Comparison of ENCODE assay signal across 8 mouse cellular contexts in genomic region chr9:114729911-114730805, GRCm38 (mm10). TPM values are rescaled to one million over a fixed set of nuclear protein-coding genes. Genes with fewer than 3 reads are reported as not detected.
A peak's percentile ranks its signal among the peaks of the same experiment; 100 is the strongest.
DNase-seq lines count a peak whose midpoint lies in the region; ATAC-seq and TF ChIP-seq lines count a peak whose summit lies in the region.

No protein-coding gene starts in this region.

- no peak overlapping the region for H3K27ac ChIP-seq in left cerebral cortex, adult 2 months
- H3K27ac ChIP-seq in hindbrain, embryonic 15.5 days (replicated peaks), result no peak overlapping the region
- H3K27ac ChIP-seq in midbrain, embryonic 12.5 days (replicated peaks), result no peak overlapping the region

- 48% methylated on average over 22 of the region's 30 CpGs for WGBS in hindbrain, embryonic 15.5 days
- 51% methylated on average over 22 of the region's 30 CpGs for WGBS in midbrain, embryonic 12.5 days

- H3K4me1 ChIP-seq in hindbrain, embryonic 15.5 days (replicated peaks), result peaks cover 15% of the 10 kb centered on the region
- H3K4me1 ChIP-seq in midbrain, embryonic 12.5 days, result peaks cover 16% of the 10 kb centered on the region

- intact Hi-C loops in left cerebral cortex, adult 2 months (cut with DNase I), result loop anchor here (2.0 kb wide), 1 partner anchor 39 kb away; no protein-coding TSS in a partner anchor
- intact Hi-C loops in left cerebral cortex, postnatal 25 days (cut with DNase I), result no loop called here

- no peak for TF ChIP-seq CTCF in left cerebral cortex, adult 2 months (IDR thresholded peaks at IDR 0.05)

- peak overlapping the region; percentile 72 for H3K4me2 ChIP-seq in hindbrain, embryonic 15.5 days
- H3K4me2 ChIP-seq in midbrain, embryonic 12.5 days (replicated peaks), result peak overlapping the region; percentile 75; the same call in 1 of the 2 replicates

- H3K9ac ChIP-seq in hindbrain, embryonic 15.5 days, result no peak overlapping the region
- no peak overlapping the region for H3K9ac ChIP-seq in midbrain, embryonic 12.5 days (replicated peaks)

- H3K4me3 ChIP-seq in left cerebral cortex, adult 2 months, result peak overlapping the region; percentile 96
- peak overlapping the region; percentile 88 for H3K4me3 ChIP-seq in hindbrain, embryonic 15.5 days
- peak overlapping the region; percentile 83; the same call in 1 of the 2 replicates for H3K4me3 ChIP-seq in midbrain, embryonic 12.5 days

- no peak for ATAC-seq in hindbrain, embryonic 15.5 days (ENCODE audit: low FRiP score, low read depth)
- no peak for ATAC-seq in midbrain, embryonic 12.5 days (ENCODE audit: low FRiP score, low read depth)

- no peaks in the 10 kb centered on the region for H3K9me3 ChIP-seq in hindbrain, embryonic 15.5 days
- no peaks in the 10 kb centered on the region for H3K9me3 ChIP-seq in midbrain, embryonic 12.5 days

- DNase-seq in left cerebral cortex, adult 2 months (ENCODE audit: extremely low spot score in 1 of 2, low spot score in 2 of 2), result no peak
- DNase-seq in left cerebral cortex, postnatal 25 days (ENCODE audit: low spot score in 2 of 2), result no peak
- DNase-seq in adrenal gland, postnatal 36 days, result peak; percentile 24 to 48
- no peak for DNase-seq in left cerebral cortex, adult 9 months (ENCODE audit: low spot score in 2 of 2)
- DNase-seq in urinary bladder, postnatal 10 days (ENCODE audit: low spot score), result no peak
- DNase-seq in frontal cortex, adult 2 months (ENCODE audit: extremely low spot score in 1 of 2, low spot score in 1 of 2), result no peak

- H3K36me3 ChIP-seq in hindbrain, embryonic 15.5 days, result peaks cover 4% of the 10 kb centered on the region
- peaks cover 5% of the 10 kb centered on the region for H3K36me3 ChIP-seq in midbrain, embryonic 12.5 days

- H3K27me3 ChIP-seq in hindbrain, embryonic 15.5 days, result no peaks in the 10 kb centered on the region
- H3K27me3 ChIP-seq in midbrain, embryonic 12.5 days, result no peaks in the 10 kb centered on the region

RNA-seq across cellular contexts. Expression of gene Cmtm6, which starts 0.8 kb away (rescaled TPM):
- 10 to 100 TPM; 19.8 to 22.4 TPM for total RNA-seq in left cerebral cortex, adult 2 months (2021)
- total RNA-seq in left cerebral cortex, postnatal 25 days (2021), result 10 to 100 TPM; 22.9 to 23.7 TPM
- 100 to 1,000 TPM in 1 of 2 experiments, 10 to 100 TPM in 1; 71.3 to 102 TPM for total RNA-seq in adrenal gland, postnatal 36 days (2021)
- polyA plus RNA-seq in hindbrain, embryonic 15.5 days (2015; fragmentation: Nextera tagmentation; extraction: Ambion mirVana), result 18.0 and 20.9 TPM in 2 replicates
- polyA plus RNA-seq in midbrain, embryonic 12.5 days (2016; fragmentation: Nextera tagmentation; extraction: Ambion mirVana), result 21.8 and 23.8 TPM in 2 replicates
- polyA plus RNA-seq in frontal cortex, adult 2 months (2012; rRNA removed), result 18.4 and 23.9 TPM in 2 replicates

RNA-seq across cellular contexts. Expression of gene Dync1li1, which starts 41.6 kb away (rescaled TPM):
- 10 to 100 TPM; 87.7 to 91.9 TPM for total RNA-seq in left cerebral cortex, adult 2 months (2021)
- 10 to 100 TPM; 90.1 to 93.7 TPM for total RNA-seq in left cerebral cortex, postnatal 25 days (2021)
- 10 to 100 TPM; 39.2 to 47.6 TPM for total RNA-seq in adrenal gland, postnatal 36 days (2021)
- 139 and 140 TPM in 2 replicates for polyA plus RNA-seq in hindbrain, embryonic 15.5 days (2015; fragmentation: Nextera tagmentation; extraction: Ambion mirVana)
- 127 and 133 TPM in 2 replicates for polyA plus RNA-seq in midbrain, embryonic 12.5 days (2016; fragmentation: Nextera tagmentation; extraction: Ambion mirVana)
- 49.7 and 56.9 TPM in 2 replicates for polyA plus RNA-seq in frontal cortex, adult 2 months (2012; rRNA removed)

RNA-seq across cellular contexts. Expression of gene Cmtm7, which starts 51.5 kb away (rescaled TPM):
- 1 to 10 TPM; 3.7 to 4.8 TPM for total RNA-seq in left cerebral cortex, adult 2 months (2021)
- total RNA-seq in left cerebral cortex, postnatal 25 days (2021), result 1 to 10 TPM; 4.9 to 5.0 TPM
- total RNA-seq in adrenal gland, postnatal 36 days (2021), result 10 to 100 TPM; 29.2 to 39.2 TPM
- polyA plus RNA-seq in hindbrain, embryonic 15.5 days (2015; fragmentation: Nextera tagmentation; extraction: Ambion mirVana), result 11.5 and 16.8 TPM in 2 replicates
- polyA plus RNA-seq in midbrain, embryonic 12.5 days (2016; fragmentation: Nextera tagmentation; extraction: Ambion mirVana), result 47.3 and 49.4 TPM in 2 replicates
- polyA plus RNA-seq in frontal cortex, adult 2 months (2012; rRNA removed), result 9.5 and 9.8 TPM in 2 replicates

Comparison
In these comparisons a context has a peak if more than half of its experiments do, and no peak if none do; other contexts are left out.
1. DNase-seq: peak in adrenal gland, postnatal 36 days (2 of 2); none in left cerebral cortex, adult 2 months (0 of 2), left cerebral cortex, postnatal 25 days (0 of 2), left cerebral cortex, adult 9 months (0 of 2), urinary bladder, postnatal 10 days (single experiment) and frontal cortex, adult 2 months (0 of 2).
2. RNA of gene Cmtm7, which starts 51.5 kb away (total RNA-seq): 29.2 to 39.2 TPM in adrenal gland, postnatal 36 days; 4.9 to 5.0 TPM in left cerebral cortex, postnatal 25 days and 3.7 to 4.8 TPM in left cerebral cortex, adult 2 months; every median in the first group is over 4 times any median in the second.
3. Peak in every context shown above with its lines, with median percentiles within 50 percentile points of each other: H3K4me3 ChIP-seq.